Mouse (Mus musculus): ENCODE data around the gene Tma7. TPM values are rescaled to one million over a fixed set of nuclear protein-coding genes. Genes with fewer than 3 reads are reported as not detected.

Gene Tma7
- polyA plus RNA-seq (2015; fragmentation: Nextera tagmentation; extraction: Ambion mirVana): 806 and 829 TPM in 2 replicates

GRCm38 (mm10) chr9:109082124-109082800 lies at the start of gene Tma7, which contains the start of gene Ccdc51:
Gene Tma7 (minus strand): TSS chr9:109082587.
Gene Ccdc51 (plus strand): TSS chr9:109082493.

GRCm38 (mm10) chr9:109095137-109095982 lies 13.0 kb upstream of the Tma7 start, which contains the start of gene Plxnb1:
Gene Plxnb1 (plus strand): TSS chr9:109095389.

GRCm38 (mm10) chr9:109073661-109074573 lies 8.5 kb downstream of the Tma7 start, which contains the start of gene Atrip:
Gene Atrip (minus strand): TSS chr9:109074124.

GRCm38 (mm10) chr9:109059136-109059903 lies 23.1 kb downstream of the Tma7 start, which contains the start of gene Trex1:
Gene Trex1 (minus strand): TSS chr9:109059734.

GRCm38 (mm10) chr9:109038086-109038895 lies 44.1 kb downstream of the Tma7 start, which contains the start of gene Shisa5:
Gene Shisa5 (plus strand): TSS chr9:109038565.

Other genes starting within 250 kb of the Tma7 start
- gene Slc26a6, start 229.3 kb downstream of the Tma7 start, polyA plus RNA-seq (2015; fragmentation: Nextera tagmentation; extraction: Ambion mirVana): 25.2 and 32.2 TPM in 2 replicates
- gene Tmem89, start 168.0 kb downstream of the Tma7 start, polyA plus RNA-seq (2015; fragmentation: Nextera tagmentation; extraction: Ambion mirVana): not detected in 2 replicates
- gene Uqcrc1, start 146.0 kb downstream of the Tma7 start, polyA plus RNA-seq (2015; fragmentation: Nextera tagmentation; extraction: Ambion mirVana): 610 and 634 TPM in 2 replicates
- gene Col7a1, start 129.0 kb downstream of the Tma7 start, polyA plus RNA-seq (2015; fragmentation: Nextera tagmentation; extraction: Ambion mirVana): 1.9 and 2.4 TPM in 2 replicates
- 0.13 TPM in 1 of 2 replicates, not detected in the other for gene Ucn2, start 96.6 kb downstream of the Tma7 start, polyA plus RNA-seq (2015; fragmentation: Nextera tagmentation; extraction: Ambion mirVana)
- gene Pfkfb4, start 90.8 kb downstream of the Tma7 start, polyA plus RNA-seq (2015; fragmentation: Nextera tagmentation; extraction: Ambion mirVana): 16.8 and 21.5 TPM in 2 replicates
- gene Shisa5, start 44.0 kb downstream of the Tma7 start, polyA plus RNA-seq (2015; fragmentation: Nextera tagmentation; extraction: Ambion mirVana): 84.2 and 85.5 TPM in 2 replicates
- 15.9 and 21.4 TPM in 2 replicates for gene Trex1, start 22.9 kb downstream of the Tma7 start, polyA plus RNA-seq (2015; fragmentation: Nextera tagmentation; extraction: Ambion mirVana)
- 26.0 and 28.4 TPM in 2 replicates for gene Atrip, start 8.5 kb downstream of the Tma7 start, polyA plus RNA-seq (2015; fragmentation: Nextera tagmentation; extraction: Ambion mirVana)
- 7.3 and 8.0 TPM in 2 replicates for gene Ccdc51, start 94 bp downstream of the Tma7 start, polyA plus RNA-seq (2015; fragmentation: Nextera tagmentation; extraction: Ambion mirVana)
- gene Plxnb1, start 12.8 kb upstream of the Tma7 start, polyA plus RNA-seq (2015; fragmentation: Nextera tagmentation; extraction: Ambion mirVana): 8.7 and 11.0 TPM in 2 replicates
- not detected in 2 replicates for gene Fbxw21, start 79.5 kb upstream of the Tma7 start, polyA plus RNA-seq (2015; fragmentation: Nextera tagmentation; extraction: Ambion mirVana)
- not detected in 2 replicates for gene Fbxw13, start 113.4 kb upstream of the Tma7 start, polyA plus RNA-seq (2015; fragmentation: Nextera tagmentation; extraction: Ambion mirVana)
- gene Fbxw20, start 152.2 kb upstream of the Tma7 start, polyA plus RNA-seq (2015; fragmentation: Nextera tagmentation; extraction: Ambion mirVana): 0.14 TPM in 1 of 2 replicates, not detected in the other
- not detected in 2 replicates for gene Fbxw14, start 205.1 kb upstream of the Tma7 start, polyA plus RNA-seq (2015; fragmentation: Nextera tagmentation; extraction: Ambion mirVana)